Mouse (Mus musculus) bone marrow macrophage, adult 2 months (primary cell): ENCODE measurements around the gene Cdh24. TPM values are rescaled to one million over a fixed set of nuclear protein-coding genes. Genes with fewer than 3 reads are reported as not detected.

Experiments used
- H3K27ac ChIP-seq: 2 replicates; pipeline ENCODE4 v1.5.1; 2012; ENCODE audit warnings: low read depth, low read length; ENCODE audit not compliant: insufficient read depth
- H3K4me1 ChIP-seq: 2 replicates; pipeline ENCODE4 v1.6.1; 2012; ENCODE audit warnings: low read length; ENCODE audit not compliant: control insufficient read depth, insufficient read depth
- H3K4me3 ChIP-seq: 2 replicates; pipeline ENCODE4 v1.5.1; 2012; ENCODE audit warnings: mild to moderate bottlenecking, low read length, moderate library complexity; ENCODE audit not compliant: insufficient read depth
- CTCF ChIP-seq: IDR thresholded peaks from 2 replicates; pipeline ENCODE4 v1.5.1; 2012; ENCODE audit warnings: low read depth, mild to moderate bottlenecking, low read length, moderate library complexity
- POLR2A ChIP-seq: IDR thresholded peaks from 2 replicates; pipeline ENCODE4 v1.6.1; 2012; ENCODE audit warnings: mild to moderate bottlenecking, low read depth, low read length, borderline replicate concordance
- polyA plus RNA-seq: library from polyadenylated mRNA; stranded (reverse); fragments of >200 nt; gene quantifications from 2 replicates; pipeline ENCODE4 v1.2.4, GENCODE M21; 2012; ENCODE audit not compliant: missing spikeins, insufficient read depth, insufficient read length

Gene Cdh24
- polyA plus RNA-seq, 1 experiment, result 0.48 TPM

- H3K4me1 ChIP-seq, result no peaks in the 10 kb centered on the region
- H3K4me3 ChIP-seq, result no peak overlapping the region
- no peak overlapping the region for H3K27ac ChIP-seq
- no peak for TF ChIP-seq POLR2A
- no peak for TF ChIP-seq CTCF
Measured at GRCm38 (mm10) chr14:54594631-54595414, 46.3 kb downstream of the Cdh24 start.

- Histone ChIP-seq H3K4me3 (no peak overlapping the region), H3K27ac (no peak overlapping the region), H3K4me1 (peaks cover under 1% of the 10 kb centered on the region)
- TF ChIP-seq POLR2A, result no peak
- no peak for TF ChIP-seq CTCF
Measured at GRCm38 (mm10) chr14:54594055-54594454, 47.1 kb downstream of the Cdh24 start.

- Histone ChIP-seq H3K4me3 (no peak overlapping the region), H3K27ac (no peak overlapping the region), H3K4me1 (peaks cover 3% of the 10 kb centered on the region)
- TF ChIP-seq CTCF, result no peak
- no peak for TF ChIP-seq POLR2A
Measured at GRCm38 (mm10) chr14:54592319-54592934, 48.7 kb downstream of the Cdh24 start.

- Histone ChIP-seq H3K27ac (no peak overlapping the region), H3K4me1 (peaks cover 3% of the 10 kb centered on the region), H3K4me3 (no peak overlapping the region)
- TF ChIP-seq POLR2A, result no peak
- TF ChIP-seq CTCF, result no peak
Measured at GRCm38 (mm10) chr14:54591056-54591455, 50.1 kb downstream of the Cdh24 start.

- H3K4me1 ChIP-seq, result peaks cover 13% of the 10 kb centered on the region
- TF ChIP-seq POLR2A, result no peak
- TF ChIP-seq CTCF, result peak; percentile 65
- no peak overlapping the region for H3K27ac ChIP-seq
- no peak overlapping the region for H3K4me3 ChIP-seq
Measured at GRCm38 (mm10) chr14:54583681-54584338, 57.4 kb downstream of the Cdh24 start.

- Histone ChIP-seq H3K4me1 (peaks cover 14% of the 10 kb centered on the region), H3K4me3 (no peak overlapping the region), H3K27ac (no peak overlapping the region)
- TF ChIP-seq CTCF, result no peak
- no peak for TF ChIP-seq POLR2A
Measured at GRCm38 (mm10) chr14:54582536-54582935, 58.6 kb downstream of the Cdh24 start.

Other genes with a start within 250 kb of the Cdh24 start
- 30.9 and 32.7 TPM in 2 replicates for gene Slc7a7, start 223.6 kb downstream of the Cdh24 start, polyA plus RNA-seq
- 88.5 and 89.7 TPM in 2 replicates for gene Mrpl52, start 214.5 kb downstream of the Cdh24 start, polyA plus RNA-seq
- gene Mmp14, start 209.8 kb downstream of the Cdh24 start, polyA plus RNA-seq, result 20.2 and 24.9 TPM in 2 replicates
- 64.2 and 81.2 TPM in 2 replicates for gene Lrp10, start 177.2 kb downstream of the Cdh24 start, polyA plus RNA-seq
- not detected in 2 replicates for gene Rem2, start 165.3 kb downstream of the Cdh24 start, polyA plus RNA-seq
- 14.7 and 16.1 TPM in 2 replicates for gene Prmt5, start 123.8 kb downstream of the Cdh24 start, polyA plus RNA-seq
- gene Haus4, start 86.7 kb downstream of the Cdh24 start, polyA plus RNA-seq, result 29.3 and 31.9 TPM in 2 replicates
- 0.84 and 0.91 TPM in 2 replicates for gene Ajuba, start 63.8 kb downstream of the Cdh24 start, polyA plus RNA-seq
- gene 4931414P19Rik, start 35.4 kb downstream of the Cdh24 start, polyA plus RNA-seq, result 4.1 and 8.3 TPM in 2 replicates
- 99.1 and 108 TPM in 2 replicates for gene Psmb5, start 23.3 kb downstream of the Cdh24 start, polyA plus RNA-seq
- not detected in 2 replicates for gene Psmb11, start 19.9 kb downstream of the Cdh24 start, polyA plus RNA-seq
- not detected in 2 replicates for gene Gm17606, start 412 bp downstream of the Cdh24 start, polyA plus RNA-seq
- 30.2 and 32.8 TPM in 2 replicates for gene 1700123O20Rik, start 44.9 kb upstream of the Cdh24 start, polyA plus RNA-seq
- gene Acin1, start 45.6 kb upstream of the Cdh24 start, polyA plus RNA-seq, result 226 and 268 TPM in 2 replicates
- gene Gm29776, start 57.5 kb upstream of the Cdh24 start, polyA plus RNA-seq, result not detected in 2 replicates
- gene Cebpe, start 70.8 kb upstream of the Cdh24 start, polyA plus RNA-seq, result 0.87 and 0.90 TPM in 2 replicates
- gene Slc7a8, start 140.6 kb upstream of the Cdh24 start, polyA plus RNA-seq, result 35.7 and 42.6 TPM in 2 replicates
- gene Rnf212b, start 172.8 kb upstream of the Cdh24 start, polyA plus RNA-seq, result not detected in 2 replicates
- 5.2 and 6.5 TPM in 2 replicates for gene Homez, start 229.6 kb upstream of the Cdh24 start, polyA plus RNA-seq
- gene Ppp1r3e, start 236.2 kb upstream of the Cdh24 start, polyA plus RNA-seq, result 11.3 and 13.9 TPM in 2 replicates
- 25.9 and 29.2 TPM in 2 replicates for gene Bcl2l2, start 242.0 kb upstream of the Cdh24 start, polyA plus RNA-seq
- not detected in 2 replicates for gene Gm20521, start 242.1 kb upstream of the Cdh24 start, polyA plus RNA-seq